Mouse (Mus musculus) CH12.LX (cell line): ENCODE results near the gene B3gnt8. TPM values are rescaled to one million over a fixed set of nuclear protein-coding genes. Genes with fewer than 3 reads are reported as not detected.

Source experiments
- DNase-seq: peaks from one replicate; pipeline ENCODE4 v3.0.0-alpha.2; 2013; ENCODE audit errors: extremely low read depth
- H3K27ac ChIP-seq: 2 replicates; pipeline ENCODE4 v1.5.1; 2012; ENCODE audit warnings: low read depth, mild to moderate bottlenecking, control low read depth, moderate library complexity; ENCODE audit not compliant: insufficient read depth
- H3K27me3 ChIP-seq: replicated peaks from 2 replicates; pipeline ENCODE3; 2012; ENCODE audit warnings: inconsistent platforms
- H3K36me3 ChIP-seq, 2 experiments: replicated peaks in 1 of 2; 2 replicates each; pipeline versions ENCODE3 to v1.6.1; 2012; ENCODE audit warnings: inconsistent platforms in 1 of 2, low read length in 1 of 2, mild to moderate bottlenecking in 1 of 2, mixed read lengths in 1 of 2, moderate library complexity in 1 of 2; ENCODE audit not compliant: control insufficient read depth in 1 of 2, insufficient read depth in 1 of 2
- H3K4me1 ChIP-seq, 2 experiments: 2 replicates each; pipeline ENCODE4 v1.6.1; 2012; ENCODE audit warnings: inconsistent platforms in 1 of 2, moderate library complexity in 1 of 2; ENCODE audit not compliant: insufficient read depth in 2 of 2, control insufficient read depth in 1 of 2
- H3K4me2 ChIP-seq: 2 replicates; pipeline ENCODE4 v1.6.1; 2012; ENCODE audit warnings: low read depth, mild to moderate bottlenecking, control low read depth; ENCODE audit not compliant: poor library complexity, insufficient read depth, severe bottlenecking
- H3K4me3 ChIP-seq, 3 experiments: fragments of 150-350 bp in 1 of 3; sonication (generic) in 1 of 3; replicated peaks in 1 of 3; 2 replicates each; pipeline versions ENCODE3 to v1.5.1; 2011 to 2012; ENCODE audit warnings: low read depth in 2 of 3, low read length in 2 of 3, mild to moderate bottlenecking in 2 of 3, moderate library complexity in 2 of 3, control low read depth in 1 of 3, improper control_type of control experiment in 1 of 3, inconsistent platforms in 1 of 3, mixed read lengths in 1 of 3; ENCODE audit not compliant: poor library complexity in 1 of 3
- H3K79me2 ChIP-seq: replicated peaks from 2 replicates; pipeline ENCODE4 v1.6.1; 2012; ENCODE audit warnings: mild to moderate bottlenecking, moderate library complexity; ENCODE audit not compliant: control insufficient read depth, poor library complexity, insufficient read depth, severe bottlenecking; ENCODE audit errors: extremely low read depth
- H3K9ac ChIP-seq: 2 replicates; pipeline ENCODE4 v1.6.1; 2012; ENCODE audit warnings: low read depth, mild to moderate bottlenecking, control low read depth, moderate library complexity; ENCODE audit not compliant: insufficient read depth
- H3K9me3 ChIP-seq: replicated peaks from 2 replicates; pipeline ENCODE3; 2012; ENCODE audit warnings: low read length, inconsistent platforms, mixed read lengths
- BHLHE40 ChIP-seq: IDR thresholded peaks from 2 replicates; pipeline ENCODE4 v1.6.1; 2011; ENCODE audit warnings: mild to moderate bottlenecking, low read depth, low read length, improper control_type of control experiment
- CHD1 ChIP-seq: IDR thresholded peaks from 2 replicates; pipeline ENCODE4 v1.6.1; 2012; ENCODE audit warnings: low read depth, low read length, improper control_type of control experiment, inconsistent platforms
- CHD2 ChIP-seq: IDR thresholded peaks from 2 replicates; pipeline ENCODE4 v1.6.1; 2011; ENCODE audit warnings: low read length, improper control_type of control experiment
- ELF1 ChIP-seq: IDR thresholded peaks from 2 replicates; pipeline ENCODE4 v1.6.1; 2014; ENCODE audit warnings: low read depth, mild to moderate bottlenecking, inconsistent platforms, low read length, improper control_type of control experiment
- EP300 ChIP-seq: IDR thresholded peaks from 2 replicates; pipeline ENCODE4 v1.6.1; 2011; ENCODE audit warnings: low read length, improper control_type of control experiment
- ETS1 ChIP-seq: conservative IDR thresholded peaks from 2 replicates; pipeline ENCODE4 v1.6.1; 2012; ENCODE audit warnings: low read depth, mild to moderate bottlenecking, inconsistent platforms, low read length, improper control_type of control experiment, moderate library complexity
- GABPA ChIP-seq: IDR thresholded peaks from 2 replicates; pipeline ENCODE4 v1.6.1; 2012; ENCODE audit warnings: low read depth, low read length, improper control_type of control experiment, inconsistent platforms; ENCODE audit not compliant: insufficient replicate concordance
- HCFC1 ChIP-seq: IDR thresholded peaks from 2 replicates; pipeline ENCODE4 v1.6.1; 2012; ENCODE audit warnings: low read depth, mild to moderate bottlenecking, inconsistent platforms, low read length, improper control_type of control experiment
- JUND ChIP-seq: conservative IDR thresholded peaks from 2 replicates; pipeline ENCODE4 v1.6.1; 2011; ENCODE audit warnings: low read depth, low read length, improper control_type of control experiment
- MAFK ChIP-seq: IDR thresholded peaks from 2 replicates; pipeline ENCODE4 v1.6.1; 2011; ENCODE audit warnings: low read length, improper control_type of control experiment; ENCODE audit not compliant: insufficient replicate concordance
- MAX ChIP-seq: IDR thresholded peaks from 2 replicates; pipeline ENCODE4 v1.6.1; 2011; ENCODE audit warnings: low read length, improper control_type of control experiment
- MEF2A ChIP-seq: IDR thresholded peaks from 2 replicates; pipeline ENCODE4 v1.6.1; 2014; ENCODE audit warnings: low read depth, mild to moderate bottlenecking, inconsistent platforms, low read length, improper control_type of control experiment, borderline replicate concordance
- MXI1 ChIP-seq: IDR thresholded peaks from 2 replicates; pipeline ENCODE4 v1.6.1; 2011; ENCODE audit warnings: mild to moderate bottlenecking, low read depth, low read length, improper control_type of control experiment
- NELFE ChIP-seq: IDR thresholded peaks from 2 replicates; pipeline ENCODE4 v1.6.1; 2011; ENCODE audit warnings: low read depth, low read length, improper control_type of control experiment
- PAX5 ChIP-seq: IDR thresholded peaks from 2 replicates; pipeline ENCODE4 v1.6.1; 2012; ENCODE audit warnings: low read length, inconsistent platforms, mixed read lengths
- POLR2A ChIP-seq: IDR thresholded peaks from 2 replicates; pipeline ENCODE4 v1.6.1; 2011; ENCODE audit warnings: low read depth, mild to moderate bottlenecking, improper control_type of control experiment, low read length
- POLR2AphosphoS2 ChIP-seq: IDR thresholded peaks from 2 replicates; pipeline ENCODE4 v1.6.1; 2011; ENCODE audit warnings: low read depth, low read length, improper control_type of control experiment
- RAD21 ChIP-seq: IDR thresholded peaks from 2 replicates; pipeline ENCODE4 v1.6.1; 2011; ENCODE audit warnings: low read depth, mild to moderate bottlenecking, low read length, improper control_type of control experiment, moderate library complexity
- SIN3A ChIP-seq: IDR thresholded peaks from 2 replicates; pipeline ENCODE4 v1.6.1; 2012; ENCODE audit warnings: low read length, improper control_type of control experiment, inconsistent platforms
- SMC3 ChIP-seq: IDR thresholded peaks from 2 replicates; pipeline ENCODE4 v1.6.1; 2011; ENCODE audit warnings: low read depth, low read length, improper control_type of control experiment
- TCF12 ChIP-seq: IDR thresholded peaks from 2 replicates; pipeline ENCODE4 v1.6.1; 2014; ENCODE audit warnings: low read depth, mild to moderate bottlenecking, inconsistent platforms, low read length, improper control_type of control experiment
- UBTF ChIP-seq: IDR thresholded peaks from 2 replicates; pipeline ENCODE4 v1.6.1; 2012; ENCODE audit warnings: low read depth, mild to moderate bottlenecking, inconsistent platforms, low read length, improper control_type of control experiment, moderate library complexity
- USF1 ChIP-seq: IDR thresholded peaks from 2 replicates; pipeline ENCODE4 v1.6.1; 2014; ENCODE audit warnings: low read depth, mild to moderate bottlenecking, inconsistent platforms, low read length, improper control_type of control experiment
- USF2 ChIP-seq: conservative IDR thresholded peaks from 2 replicates; pipeline ENCODE4 v1.6.1; 2011; ENCODE audit warnings: low read depth, low read length, improper control_type of control experiment
- ZC3H11A ChIP-seq: IDR thresholded peaks from 2 replicates; pipeline ENCODE4 v1.6.1; 2012; ENCODE audit warnings: low read depth, mild to moderate bottlenecking, inconsistent platforms, low read length, improper control_type of control experiment
- ZKSCAN1 ChIP-seq: IDR thresholded peaks from 2 replicates; pipeline ENCODE4 v1.6.1; 2012; ENCODE audit warnings: low read depth, inconsistent platforms, low read length, improper control_type of control experiment, borderline replicate concordance
- ZMIZ1 ChIP-seq: IDR thresholded peaks from 2 replicates; pipeline ENCODE4 v1.6.1; 2012; ENCODE audit warnings: low read depth, mild to moderate bottlenecking, inconsistent platforms, low read length, improper control_type of control experiment
- dilution Hi-C: fragments of 300-500 bp; cut with MboI; formaldehyde crosslinking; loops from 2 replicates; pipeline ENCODE4 v1.14.3; 2020; ENCODE audit warnings: low sequenced_read_pairs; ENCODE audit not compliant: extremely low pct_unique_long_range_greater_than_20kb, extremely low pct_ligation_motif_present
- in situ Hi-C: fragments of 300-500 bp; cut with MboI; formaldehyde crosslinking; loops from 3 replicates; pipeline ENCODE4 v1.14.3; 2019; ENCODE audit warnings: low sequenced_read_pairs, low pct_ligation_motif_present, low pct_unique_long_range_greater_than_20kb, mixed read lengths
- polyA plus RNA-seq: library from polyadenylated mRNA; unstranded; fragments of >175 nt; gene quantifications from 2 replicates; pipeline ENCODE4 v1.2.1, GENCODE M21; 2012; ENCODE audit warnings: low read depth; ENCODE audit not compliant: insufficient read length
- total RNA-seq, 2 experiments: library from RNA; depleted of rRNA; stranded (reverse); fragments of 300-350 nt in 1 of 2; fragments of >200 nt in 1 of 2; gene quantifications; 2 replicates each; pipeline ENCODE4 v1.2.3; 2012 to 2014

B3gnt8 gene
- total and polyA plus RNA-seq, 3 experiments: 0.21 to 0.24 TPM; not detected in 1

- TF ChIP-seq MAX (peak; percentile 45; the same call in 1 of the 2 replicates), SMC3 (peak; percentile 80), ZKSCAN1 (no peak), CHD1 (no peak), POLR2AphosphoS2 (no peak), RAD21 (peak; percentile 91), USF1 (no peak), GABPA (no peak), USF2 (no peak), SIN3A (peak; percentile 68; the same call in 1 of the 2 replicates), ZC3H11A (no peak), JUND (peak; percentile 86), HCFC1 (peak; percentile 38), CHD2 (no peak), TCF12 (peak; percentile 94), MXI1 (no peak), ZMIZ1 (no peak), MEF2A (peak; percentile 78), UBTF (peak; percentile 80; the same call in 1 of the 2 replicates), BHLHE40 (peak; percentile 86)
- TF ChIP-seq, all 38 proteins: peak for 22
Measured at GRCm38 (mm10) chr7:25647574-25648123, 21.2 kb downstream of the B3gnt8 start (continued).

DNA sequence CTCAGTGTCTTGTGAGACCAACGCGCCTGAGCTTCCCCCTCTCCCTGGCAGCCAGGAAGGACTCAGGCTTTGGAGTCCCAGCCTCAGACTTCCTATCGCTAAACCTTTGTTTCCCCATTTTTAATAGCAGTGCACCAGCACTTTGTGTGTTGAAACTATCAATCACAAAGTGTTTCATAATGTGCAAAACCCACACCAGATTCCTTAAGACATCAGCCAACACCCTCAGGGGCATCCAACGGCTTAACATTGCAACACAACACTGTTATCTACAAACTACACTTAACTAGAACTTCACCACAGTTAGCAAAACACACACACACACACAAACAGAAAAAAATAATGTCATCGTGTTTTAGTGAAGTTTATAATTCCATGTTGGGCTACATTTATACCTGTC lies 23.4 kb downstream of the B3gnt8 start:
- peaks cover 0 to 3% of the 10 kb centered on the region in 2 experiments for H3K36me3 ChIP-seq
- H3K4me3 ChIP-seq: no peak overlapping the region
- H3K4me1 ChIP-seq: peaks cover 17 to 54% of the 10 kb centered on the region in 2 experiments
- H3K4me2 ChIP-seq: no peak overlapping the region
- no peaks in the 10 kb centered on the region for H3K9me3 ChIP-seq
- dilution Hi-C loops: no loop called here
- H3K9ac ChIP-seq: no peak overlapping the region
- in situ Hi-C loops: no loop called here
- TF ChIP-seq POLR2A (no peak), ZC3H11A (no peak), MAX (no peak), NELFE (no peak), EP300 (no peak), HCFC1 (no peak), ELF1 (no peak), POLR2AphosphoS2 (no peak), USF1 (no peak), ETS1 (no peak), USF2 (no peak), PAX5 (no peak), MAFK (no peak), ZKSCAN1 (no peak), CHD2 (no peak)
- no peaks in the 10 kb centered on the region for H3K27me3 ChIP-seq
- H3K27ac ChIP-seq: no peak overlapping the region
- H3K79me2 ChIP-seq: no peaks in the 10 kb centered on the region
- no peak for DNase-seq
